Mouse (Mus musculus) megakaryocyte-erythroid progenitor cell, adult 5-6 weeks (primary cell): Measurements from ENCODE around the gene Rpl36al. TPM values are rescaled to one million over a fixed set of nuclear protein-coding genes. Genes with fewer than 3 reads are reported as not detected.

Experiments used
- ATAC-seq: replicated peaks from 2 replicates; pipeline ENCODE4 v1.8.0; 2016; ENCODE audit warnings: mild to moderate bottlenecking, inconsistent platforms; ENCODE audit not compliant: severe bottlenecking, poor library complexity, low FRiP score, low TSS enrichment
- total RNA-seq, 2 experiments: library from RNA; stranded (forward) in 1 of 2; stranded (reverse) in 1 of 2; fragments of 200-1000, 215-1000 nt in 1 of 2; fragments of >200 nt in 1 of 2; fragmentation: Nextera tagmentation in 1 of 2; gene quantifications; 2 replicates each; pipeline ENCODE4 v1.2.3; 2014 to 2017

The Rpl36al gene
- total RNA-seq (2014; fragmentation: Nextera tagmentation): 987 and 1,085 TPM in 2 replicates
- 1,369 and 1,396 TPM in 2 replicates for total RNA-seq (2017)

DNA sequence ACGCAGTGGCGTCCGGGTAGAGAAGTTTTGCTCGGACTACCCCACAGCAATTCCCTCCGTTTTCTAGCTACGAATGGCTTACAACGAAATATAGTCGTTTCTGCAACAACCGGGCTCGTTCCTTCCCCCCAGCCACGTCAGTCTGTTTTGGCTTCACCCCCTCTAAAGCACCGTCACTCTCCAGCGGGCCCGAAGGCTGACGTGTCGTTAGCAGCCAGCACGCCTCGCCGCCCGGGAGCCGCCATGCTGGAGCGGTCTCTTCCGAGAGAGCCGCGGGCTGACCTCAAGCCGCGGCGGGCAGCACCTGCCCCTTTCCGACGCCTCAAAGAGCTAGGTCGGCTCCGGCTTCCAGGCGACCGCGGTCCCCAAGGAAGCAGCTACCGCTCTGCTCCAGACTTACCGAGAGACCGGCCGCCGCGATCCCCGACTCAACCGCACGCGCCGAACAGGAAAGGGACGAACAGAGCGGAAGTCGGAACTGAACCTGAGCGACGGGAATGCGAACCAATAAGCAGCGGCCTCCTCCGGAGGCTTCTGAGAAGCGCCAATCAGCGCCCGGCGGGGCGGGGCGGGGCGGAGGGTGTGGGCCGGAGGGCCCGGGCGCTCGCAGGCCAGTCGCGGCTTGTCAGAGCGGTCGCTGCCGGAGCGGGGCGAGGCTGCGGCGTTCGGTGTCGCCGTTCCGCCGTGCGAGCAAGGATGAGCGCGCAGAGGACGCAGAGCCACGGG is at the start of gene Rpl36al, which contains the start of gene Mgat2:
Rpl36al (minus strand) TSS at position 501 of the 726 bp plus-strand sequence.
Mgat2 (plus strand) TSS at position 575 of the 726 bp plus-strand sequence.
- ATAC-seq: peak; percentile 93

DNA sequence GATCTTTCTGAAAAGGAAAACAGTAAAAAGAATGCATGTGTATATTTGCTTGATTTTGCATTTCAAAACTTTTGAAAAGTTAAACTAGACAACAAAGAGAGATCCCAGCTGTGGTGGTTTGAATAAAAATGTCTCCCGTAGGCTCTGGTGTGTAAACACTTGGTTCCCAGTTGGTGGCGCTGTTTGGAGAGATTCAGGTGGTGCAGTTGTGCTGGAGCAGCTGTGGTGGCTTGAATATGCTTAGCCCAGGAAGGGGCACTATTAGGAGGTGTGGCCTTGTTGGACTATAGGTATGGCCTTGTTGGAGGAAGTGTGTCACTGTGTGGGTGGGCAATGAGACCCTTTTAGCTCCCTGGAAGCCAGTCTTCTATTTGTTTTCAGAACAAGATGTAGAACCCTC is 45.4 kb upstream of the Rpl36al start:
- ATAC-seq: peak; percentile 51

GRCm38 (mm10) chr12:69227776-69228466 is 44.0 kb upstream of the Rpl36al start, which contains the start of gene Pole2:
Pole2 (minus strand) TSS chr12:69228195.
- ATAC-seq: peak; percentile 95

DNA sequence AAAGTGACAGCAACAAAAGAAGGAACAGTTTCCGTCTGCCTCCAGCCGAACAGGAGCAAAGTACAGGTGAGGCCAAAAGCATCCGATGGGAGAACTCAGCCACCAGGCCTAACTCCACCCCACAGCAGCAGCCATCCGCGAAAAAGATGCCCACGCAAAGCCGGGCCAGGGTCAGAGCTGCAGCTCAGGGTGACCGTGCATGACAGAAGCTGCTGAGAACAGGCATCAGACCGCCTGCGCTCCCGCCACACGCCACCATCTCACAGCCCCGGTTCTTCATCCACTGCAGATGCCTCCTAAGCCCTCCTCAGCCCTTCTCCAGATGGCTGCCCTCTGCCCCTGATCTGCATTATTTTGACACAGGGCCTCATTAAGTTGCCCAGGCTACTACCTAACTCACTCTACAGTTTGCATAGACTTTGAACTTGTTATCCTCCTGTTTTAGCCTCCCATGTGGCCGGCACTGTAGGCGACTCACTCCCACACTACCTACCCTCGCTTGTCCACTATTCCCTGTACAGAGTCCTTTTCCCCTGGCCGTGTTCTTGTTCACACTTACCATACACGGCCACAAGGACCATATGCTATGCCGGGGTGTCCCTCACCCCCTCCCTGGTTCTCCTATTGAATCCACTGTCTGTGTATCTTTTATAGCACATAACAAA is 36.9 kb upstream of the Rpl36al start:
- no peak for ATAC-seq

DNA sequence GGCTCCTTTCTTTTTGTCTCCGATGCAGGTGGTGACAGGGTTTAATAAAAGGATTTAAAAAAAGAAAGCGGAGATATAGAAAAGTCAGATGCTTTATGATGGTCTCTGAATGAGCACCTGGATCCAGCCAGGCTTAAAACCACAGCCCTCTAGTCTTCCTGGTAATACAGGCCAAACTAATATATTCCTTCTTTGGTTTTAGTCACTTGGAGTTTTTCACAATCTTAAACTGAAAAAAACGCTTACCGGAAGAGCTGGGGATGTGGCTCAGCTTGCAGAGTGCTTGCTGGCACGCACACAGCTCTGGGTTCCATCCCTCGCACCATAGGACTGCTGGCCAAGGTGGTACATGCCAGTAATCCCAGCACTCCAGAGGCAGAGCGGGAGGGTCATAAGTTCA is 32.7 kb upstream of the Rpl36al start:
- ATAC-seq: no peak

GRCm38 (mm10) chr12:69215000-69215785 is 31.3 kb upstream of the Rpl36al start:
- ATAC-seq: no peak

DNA sequence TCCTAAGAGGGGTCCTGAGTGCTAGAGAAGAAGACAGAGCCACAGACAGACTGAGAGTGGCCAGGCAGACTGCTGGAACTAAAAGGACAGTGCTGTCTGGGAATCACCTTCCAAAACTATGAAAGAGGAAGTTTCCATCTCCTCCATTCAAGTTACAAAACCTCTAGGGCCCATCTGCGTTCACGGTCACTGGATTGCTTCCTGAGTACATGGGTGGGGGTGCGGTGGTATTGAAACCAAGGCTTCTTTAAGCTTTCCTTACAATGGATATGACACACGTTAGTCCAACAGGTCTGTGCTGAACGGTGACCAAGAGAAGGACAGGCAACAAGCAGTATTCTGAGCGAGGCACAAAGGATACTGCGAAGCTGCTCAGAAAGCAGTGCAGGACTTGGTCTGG is 30.5 kb upstream of the Rpl36al start:
- ATAC-seq: no peak

- ATAC-seq: no peak
These were observed 29.4 kb upstream of the Rpl36al start for GRCm38 (mm10) chr12:69213186-69213777.

GRCm38 (mm10) chr12:69211057-69211456 is 27.2 kb upstream of the Rpl36al start:
- ATAC-seq: no peak

- ATAC-seq: no peak
These were observed 26.4 kb upstream of the Rpl36al start for GRCm38 (mm10) chr12:69210056-69210979.

- no peak for ATAC-seq
These were observed 24.6 kb upstream of the Rpl36al start for GRCm38 (mm10) chr12:69208520-69208919.

- no peak for ATAC-seq
These were observed 24.0 kb upstream of the Rpl36al start for GRCm38 (mm10) chr12:69207926-69208325.

- no peak for ATAC-seq
These were observed 23.5 kb upstream of the Rpl36al start for GRCm38 (mm10) chr12:69207396-69207795.

- no peak for ATAC-seq
These were observed 20.4 kb upstream of the Rpl36al start, which contains the start of gene Gm49384 for GRCm38 (mm10) chr12:69204052-69204833. Gm49384 (minus strand) TSS chr12:69204267.

GRCm38 (mm10) chr12:69198985-69199384 is 15.1 kb upstream of the Rpl36al start:
- ATAC-seq: no peak

DNA sequence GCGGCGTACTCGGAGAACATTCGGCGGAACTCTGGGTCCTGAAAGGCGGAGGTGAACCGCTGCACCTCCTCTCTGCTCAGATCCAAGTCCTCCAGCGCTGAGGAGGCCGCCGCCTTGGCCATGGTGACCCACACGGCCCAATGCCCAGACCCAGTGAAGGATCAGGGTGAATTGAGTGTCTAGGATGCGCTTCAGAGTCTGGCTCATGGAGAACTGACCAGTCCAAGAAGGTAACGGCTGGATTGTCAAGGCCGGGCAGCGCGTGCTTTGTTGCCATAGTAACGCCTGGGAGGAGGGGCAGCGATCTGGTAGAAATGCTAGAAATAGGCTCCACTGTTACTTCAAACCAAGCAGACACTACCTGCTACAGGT is 14.3 kb upstream of the Rpl36al start, which contains the start of gene Dnaaf2:
Dnaaf2 (minus strand) TSS at position 266 of the 372 bp plus-strand sequence.
- ATAC-seq: peak; percentile 60
